Mouse (Mus musculus): ENCODE measurements around the gene Ccdc54.

The Ccdc54 gene

DNA sequence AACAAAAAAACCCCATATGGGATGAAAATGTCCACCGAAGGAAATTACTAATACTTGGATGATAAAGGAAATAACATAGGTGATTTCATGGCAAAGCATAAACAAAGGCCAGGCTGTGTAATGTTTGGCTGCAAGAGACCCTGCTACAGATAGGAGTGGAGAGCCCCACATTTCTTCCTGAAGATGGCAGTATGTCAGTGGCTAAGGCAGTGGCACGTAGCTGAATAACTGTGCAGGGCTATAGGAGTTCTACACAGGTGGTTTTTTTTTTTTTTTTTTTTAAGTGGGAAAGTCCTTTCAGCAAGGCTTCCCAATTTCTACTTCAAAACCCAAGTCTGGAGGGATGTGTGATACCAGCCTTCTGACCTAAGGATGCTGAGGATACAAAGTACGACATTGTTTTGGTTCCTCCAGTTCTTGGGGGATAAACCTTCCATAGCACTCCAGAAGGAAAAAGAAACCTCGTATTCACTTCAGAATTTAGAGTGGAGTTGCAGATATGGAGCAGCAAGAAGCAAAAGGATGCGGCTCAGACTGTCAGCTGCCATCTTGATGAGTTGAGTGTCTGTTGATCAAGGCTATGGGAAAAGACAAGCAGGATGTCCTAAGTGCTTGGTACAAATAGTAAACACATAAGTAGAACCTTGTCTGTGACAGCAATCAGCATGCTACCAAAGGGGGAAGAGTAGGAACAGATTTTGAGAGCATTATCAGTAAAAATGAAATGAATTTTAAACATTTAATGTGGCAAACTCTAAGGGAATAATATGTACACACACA lies 48.2 kb downstream of the Ccdc54 start:
- DNase-seq (ENCODE audit: low read depth, low spot score): no peak

Data from CD4-positive helper T cell, adult 2 months (primary cell).